Mouse (Mus musculus): ENCODE data around the gene Slc17a4. TPM values are rescaled to one million over a fixed set of nuclear protein-coding genes. Genes with fewer than 3 reads are reported as not detected.

Slc17a4 gene
- polyA plus RNA-seq, 1 experiment from 2014 or later, result not detected

DNA sequence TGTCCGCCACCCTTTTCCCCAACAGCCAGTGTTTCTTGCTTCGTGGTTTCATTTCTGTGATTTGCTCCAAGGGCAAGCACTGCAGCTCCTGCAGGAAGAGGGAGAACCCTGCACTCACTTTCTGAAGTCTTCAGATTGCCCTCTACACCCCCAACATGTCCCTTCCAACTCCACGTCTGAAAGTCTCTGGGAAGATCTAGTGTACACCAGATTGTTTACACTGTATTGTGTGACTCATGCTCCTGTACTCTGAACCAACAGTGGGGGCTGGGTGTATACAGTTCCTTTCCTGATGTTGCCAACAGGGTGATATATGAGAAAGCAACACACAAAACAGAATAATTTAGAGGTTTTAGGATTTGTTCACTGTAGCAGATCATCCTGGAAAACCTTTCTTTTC, 13.8 kb upstream of the Slc17a4 start:
- Histone ChIP-seq H3K9me3 (no peaks in the 10 kb centered on the region), H3K27ac (replicated peaks) (no peak overlapping the region), H3K36me3 (replicated peaks) (no peaks in the 10 kb centered on the region), H3K4me3 (no peak overlapping the region), H3K4me1 (peaks cover 3% of the 10 kb centered on the region; the same call in 1 of the 2 replicates), H3K27me3 (replicated peaks; ENCODE audit: low read depth, poor library complexity, severe bottlenecking) (no peaks in the 10 kb centered on the region)
- DNase-seq (ENCODE audit: low spot score), result no peak
- 72% methylated on average over 3 of the region's 3 CpGs for WGBS

- Histone ChIP-seq H3K36me3 (replicated peaks) (no peaks in the 10 kb centered on the region), H3K27ac (replicated peaks) (no peak overlapping the region), H3K27me3 (replicated peaks; ENCODE audit: low read depth, poor library complexity, severe bottlenecking) (no peaks in the 10 kb centered on the region), H3K4me3 (no peak overlapping the region), H3K4me1 (no peaks in the 10 kb centered on the region), H3K9me3 (no peaks in the 10 kb centered on the region)
- 71% methylated on average over 2 of the region's 2 CpGs for WGBS
- no peak for DNase-seq (ENCODE audit: low spot score)
Observed at GRCm38 (mm10) chr13:23925792-23926191, 11.0 kb upstream of the Slc17a4 start.

- 83% methylated on average over 4 of the region's 4 CpGs for WGBS
- H3K27ac ChIP-seq (replicated peaks), result no peak overlapping the region
- H3K9me3 ChIP-seq, result no peaks in the 10 kb centered on the region
- H3K36me3 ChIP-seq (replicated peaks), result no peaks in the 10 kb centered on the region
- H3K27me3 ChIP-seq (replicated peaks; ENCODE audit: low read depth, poor library complexity, severe bottlenecking), result no peaks in the 10 kb centered on the region
- no peak overlapping the region for H3K4me3 ChIP-seq
- no peaks in the 10 kb centered on the region for H3K4me1 ChIP-seq
- DNase-seq (ENCODE audit: low spot score), result no peak
Observed at GRCm38 (mm10) chr13:23917674-23918073, 2.9 kb upstream of the Slc17a4 start.

GRCm38 (mm10) chr13:23916132-23916531, 1.3 kb upstream of the Slc17a4 start:
- WGBS, result 86% methylated on average over 1 of the region's 1 CpGs
- H3K9me3 ChIP-seq, result no peaks in the 10 kb centered on the region
- H3K4me1 ChIP-seq, result no peaks in the 10 kb centered on the region
- no peak for DNase-seq (ENCODE audit: low spot score)
- H3K27ac ChIP-seq (replicated peaks), result no peak overlapping the region
- no peak overlapping the region for H3K4me3 ChIP-seq
- no peaks in the 10 kb centered on the region for H3K36me3 ChIP-seq (replicated peaks)
- H3K27me3 ChIP-seq (replicated peaks; ENCODE audit: low read depth, poor library complexity, severe bottlenecking), result no peaks in the 10 kb centered on the region

DNA sequence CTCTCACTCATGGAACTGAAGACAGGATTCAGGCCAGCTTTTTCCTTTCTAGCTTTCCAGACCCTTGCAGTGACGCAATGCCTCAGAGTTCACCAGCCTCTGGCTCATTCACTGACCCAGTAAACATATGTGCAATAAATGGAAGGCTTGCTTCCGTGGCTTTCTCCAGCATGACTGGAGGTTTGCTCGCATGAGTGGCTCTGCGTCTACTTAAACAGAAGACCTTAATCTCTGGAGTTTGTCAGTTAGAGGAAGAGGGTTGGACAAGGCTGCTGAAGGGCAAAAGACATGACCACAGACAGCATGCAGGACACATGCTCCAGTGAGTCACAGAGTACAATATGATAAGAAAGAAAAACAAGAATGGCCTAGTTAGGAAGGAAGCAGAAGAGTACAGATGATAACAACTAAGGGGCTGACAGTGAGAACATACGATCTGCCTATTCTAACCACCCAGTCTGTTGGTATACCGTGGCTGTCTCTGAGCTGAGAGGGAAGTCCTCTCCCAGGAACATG, 960 bp downstream of the Slc17a4 start:
- H3K27ac ChIP-seq (replicated peaks), result no peak overlapping the region
- DNase-seq (ENCODE audit: low spot score), result no peak
- H3K36me3 ChIP-seq (replicated peaks), result no peaks in the 10 kb centered on the region
- H3K9me3 ChIP-seq, result no peaks in the 10 kb centered on the region
- no peak overlapping the region for H3K4me3 ChIP-seq
- H3K4me1 ChIP-seq, result no peaks in the 10 kb centered on the region
- WGBS, result 73% methylated on average over 6 of the region's 6 CpGs
- H3K27me3 ChIP-seq (replicated peaks; ENCODE audit: low read depth, poor library complexity, severe bottlenecking), result no peaks in the 10 kb centered on the region

GRCm38 (mm10) chr13:23911335-23911734, 3.5 kb downstream of the Slc17a4 start:
- Histone ChIP-seq H3K4me3 (no peak overlapping the region), H3K36me3 (replicated peaks) (no peaks in the 10 kb centered on the region), H3K9me3 (no peaks in the 10 kb centered on the region), H3K27ac (replicated peaks) (no peak overlapping the region), H3K4me1 (no peaks in the 10 kb centered on the region), H3K27me3 (replicated peaks; ENCODE audit: low read depth, poor library complexity, severe bottlenecking) (no peaks in the 10 kb centered on the region)
- WGBS, result 88% methylated on average over 5 of the region's 5 CpGs
- no peak for DNase-seq (ENCODE audit: low spot score)

- H3K4me1 ChIP-seq, result no peaks in the 10 kb centered on the region
Observed at GRCm38 (mm10) chr13:23910121-23910520, 4.7 kb downstream of the Slc17a4 start.

DNA sequence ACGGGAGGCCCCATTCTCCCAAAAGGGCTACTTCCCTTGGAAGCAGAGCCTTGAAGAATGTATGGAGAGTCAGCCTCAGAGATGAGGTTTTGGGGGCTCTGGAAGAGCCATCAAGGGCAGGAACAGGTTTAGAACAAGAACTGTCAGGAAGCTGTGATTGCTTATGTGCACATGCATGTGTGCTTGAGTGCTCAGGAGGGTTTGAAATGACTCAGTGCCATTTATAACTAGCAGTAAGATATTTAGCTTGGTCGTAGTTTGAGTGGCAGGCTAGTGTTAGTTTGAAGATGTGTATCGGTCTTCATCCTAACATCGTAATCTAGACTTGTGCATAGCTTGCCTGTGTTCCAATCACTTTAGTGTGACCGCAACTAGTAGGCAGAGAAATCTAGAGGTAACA, 7.9 kb downstream of the Slc17a4 start:
- Histone ChIP-seq H3K27me3 (replicated peaks; ENCODE audit: low read depth, poor library complexity, severe bottlenecking) (no peaks in the 10 kb centered on the region), H3K4me1 (no peaks in the 10 kb centered on the region), H3K36me3 (replicated peaks) (no peaks in the 10 kb centered on the region), H3K9me3 (no peaks in the 10 kb centered on the region), H3K4me3 (no peak overlapping the region), H3K27ac (replicated peaks) (no peak overlapping the region)
- 91% methylated on average over 5 of the region's 5 CpGs for WGBS
- no peak for DNase-seq (ENCODE audit: low spot score)

More at GRCm38 (mm10) chr13:23910121-23910520, 4.7 kb downstream of the Slc17a4 start:
- WGBS, result 74% methylated on average over 5 of the region's 5 CpGs
- Histone ChIP-seq H3K27ac (replicated peaks) (no peak overlapping the region), H3K27me3 (replicated peaks; ENCODE audit: low read depth, poor library complexity, severe bottlenecking) (no peaks in the 10 kb centered on the region), H3K36me3 (replicated peaks) (no peaks in the 10 kb centered on the region), H3K4me3 (no peak overlapping the region), H3K9me3 (no peaks in the 10 kb centered on the region)
- no peak for DNase-seq (ENCODE audit: low spot score)

GRCm38 (mm10) chr13:23898242-23898641, 16.6 kb downstream of the Slc17a4 start:
- no peaks in the 10 kb centered on the region for H3K36me3 ChIP-seq (replicated peaks)
- H3K4me3 ChIP-seq, result no peak overlapping the region
- H3K27ac ChIP-seq (replicated peaks), result no peak overlapping the region
- no peaks in the 10 kb centered on the region for H3K9me3 ChIP-seq
- H3K27me3 ChIP-seq (replicated peaks; ENCODE audit: low read depth, poor library complexity, severe bottlenecking), result no peaks in the 10 kb centered on the region
- DNase-seq (ENCODE audit: low spot score), result no peak
- H3K4me1 ChIP-seq, result no peaks in the 10 kb centered on the region; the same call in 1 of the 2 replicates
- 61% methylated on average over 6 of the region's 6 CpGs for WGBS

GRCm38 (mm10) chr13:23893269-23893593, 21.6 kb downstream of the Slc17a4 start:
- Histone ChIP-seq H3K27ac (replicated peaks) (no peak overlapping the region), H3K4me3 (no peak overlapping the region), H3K9me3 (no peaks in the 10 kb centered on the region), H3K36me3 (replicated peaks) (no peaks in the 10 kb centered on the region), H3K27me3 (replicated peaks; ENCODE audit: low read depth, poor library complexity, severe bottlenecking) (no peaks in the 10 kb centered on the region), H3K4me1 (peaks cover 22% of the 10 kb centered on the region)
- WGBS, result 50% methylated on average over 4 of the region's 4 CpGs
- no peak for DNase-seq (ENCODE audit: low spot score)

DNA sequence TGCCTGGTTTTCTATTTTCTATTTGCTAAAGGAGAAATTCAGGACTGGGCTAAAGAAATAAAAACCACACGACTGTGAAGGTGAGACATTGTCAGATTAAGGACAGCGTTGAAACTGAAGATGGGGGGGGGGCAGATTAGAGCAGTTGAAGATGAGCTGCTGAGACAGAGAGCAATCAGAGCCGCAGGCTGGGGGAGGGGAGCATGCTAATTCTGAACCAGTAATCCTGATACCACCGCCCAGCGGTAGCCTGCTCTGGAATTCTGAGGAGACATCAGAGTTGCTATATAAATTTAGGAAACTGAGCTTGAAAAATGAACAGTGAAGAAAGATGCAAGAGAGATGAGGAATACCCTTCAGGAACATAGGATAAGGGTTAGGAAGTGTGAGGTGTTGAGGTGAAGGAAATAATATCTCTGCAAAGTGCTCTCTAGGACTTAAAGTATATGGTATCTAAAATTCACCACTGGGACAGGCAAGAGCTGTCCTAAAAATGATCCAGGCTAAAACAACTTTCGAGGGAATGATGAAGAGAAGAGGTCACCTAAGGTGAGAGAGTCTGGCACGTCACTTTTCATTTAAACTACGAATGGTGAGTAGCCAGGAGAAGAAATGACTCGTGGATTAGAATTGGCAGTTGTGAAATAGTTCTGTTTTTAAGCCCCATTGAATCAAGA, 22.1 kb downstream of the Slc17a4 start:
- Histone ChIP-seq H3K4me1 (peaks cover 22% of the 10 kb centered on the region), H3K27me3 (replicated peaks; ENCODE audit: low read depth, poor library complexity, severe bottlenecking) (no peaks in the 10 kb centered on the region), H3K4me3 (no peak overlapping the region), H3K9me3 (no peaks in the 10 kb centered on the region), H3K36me3 (replicated peaks) (no peaks in the 10 kb centered on the region), H3K27ac (replicated peaks) (no peak overlapping the region)
- no peak for DNase-seq (ENCODE audit: low spot score)
- WGBS, result 27% methylated on average over 9 of the region's 9 CpGs

DNA sequence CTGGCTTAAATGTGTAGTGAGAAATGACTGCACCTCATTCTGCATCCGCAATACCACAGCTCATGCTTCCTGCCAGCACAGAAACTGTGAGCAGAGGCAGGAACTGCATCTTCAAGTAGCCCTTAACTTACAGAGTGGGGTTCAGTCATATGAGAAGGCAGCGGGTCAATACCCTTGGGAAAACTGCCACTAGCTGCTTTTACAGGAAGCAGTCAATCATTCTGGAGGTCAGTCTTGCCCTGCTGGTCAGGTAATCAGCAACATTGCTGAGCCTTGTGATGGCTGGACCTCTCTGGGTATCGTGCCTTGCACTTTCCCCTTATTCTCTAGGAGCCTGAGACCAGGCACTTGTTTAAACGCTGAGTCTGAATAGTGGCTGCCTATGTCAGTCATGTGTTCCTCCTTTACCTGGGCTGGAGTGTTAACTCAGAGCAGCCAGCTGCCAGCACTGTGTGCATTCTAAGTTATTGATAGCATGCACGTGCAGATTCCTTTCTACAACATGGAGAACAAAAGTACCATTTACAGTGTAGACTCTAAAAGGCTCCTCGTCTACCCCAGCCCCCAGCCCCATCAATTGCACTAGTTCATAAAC, 25.7 kb downstream of the Slc17a4 start:
- DNase-seq (ENCODE audit: low spot score), result peak; percentile 34
- Histone ChIP-seq H3K4me1 (peaks cover 22% of the 10 kb centered on the region), H3K4me3 (no peak overlapping the region), H3K27me3 (replicated peaks; ENCODE audit: low read depth, poor library complexity, severe bottlenecking) (no peaks in the 10 kb centered on the region), H3K27ac (replicated peaks) (peak overlapping the region; percentile 24; the same call in 1 of the 2 replicates), H3K36me3 (replicated peaks) (no peaks in the 10 kb centered on the region), H3K9me3 (no peaks in the 10 kb centered on the region)
- WGBS, result 52% methylated on average over 6 of the region's 6 CpGs

DNA sequence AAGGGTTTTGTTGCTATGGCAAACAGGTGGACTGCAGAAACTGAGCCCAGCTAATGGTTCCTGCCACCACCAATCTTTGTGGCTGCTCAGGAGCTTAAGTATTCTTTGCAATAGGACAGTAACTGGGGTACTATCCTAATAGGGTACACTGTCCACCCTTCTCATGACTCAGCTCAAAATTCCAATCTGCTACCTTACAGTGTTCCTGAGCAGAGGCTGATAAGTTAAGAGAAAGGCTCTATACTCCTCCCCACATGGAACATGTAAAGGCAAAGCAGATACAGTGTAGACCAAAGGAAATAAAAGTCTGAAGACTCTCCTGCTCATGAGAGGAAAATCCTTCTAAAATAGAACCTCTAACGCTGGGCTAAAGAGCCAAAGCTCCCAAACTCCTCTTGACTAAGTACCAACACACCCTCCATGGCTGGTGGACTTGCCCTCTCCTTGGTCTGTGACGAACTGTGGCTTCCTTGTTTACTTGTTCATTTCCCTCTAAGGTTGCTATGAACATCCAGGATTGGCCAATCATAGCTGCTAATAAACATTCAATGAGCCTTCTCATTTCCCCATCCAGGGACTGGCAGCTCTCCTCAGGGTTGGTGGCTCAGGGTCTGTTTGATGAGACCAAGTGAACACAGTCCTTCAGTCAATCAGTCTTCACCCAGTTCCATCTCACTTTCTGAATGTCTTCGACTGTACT, 27.6 kb downstream of the Slc17a4 start:
- no peak for DNase-seq (ENCODE audit: low spot score)
- Histone ChIP-seq H3K4me1 (peaks cover 16% of the 10 kb centered on the region), H3K27ac (replicated peaks) (no peak overlapping the region), H3K4me3 (no peak overlapping the region), H3K9me3 (no peaks in the 10 kb centered on the region), H3K36me3 (replicated peaks) (no peaks in the 10 kb centered on the region), H3K27me3 (replicated peaks; ENCODE audit: low read depth, poor library complexity, severe bottlenecking) (no peaks in the 10 kb centered on the region)
- WGBS, result 83% methylated on average over 3 of the region's 3 CpGs
